Mouse (Mus musculus): ENCODE measurements around the gene Fndc8. TPM values are rescaled to one million over a fixed set of nuclear protein-coding genes. Genes with fewer than 3 reads are reported as not detected.

The Fndc8 gene
- total RNA-seq (2015): not detected in 2 replicates
- total RNA-seq (2017): not detected in 2 replicates

DNA sequence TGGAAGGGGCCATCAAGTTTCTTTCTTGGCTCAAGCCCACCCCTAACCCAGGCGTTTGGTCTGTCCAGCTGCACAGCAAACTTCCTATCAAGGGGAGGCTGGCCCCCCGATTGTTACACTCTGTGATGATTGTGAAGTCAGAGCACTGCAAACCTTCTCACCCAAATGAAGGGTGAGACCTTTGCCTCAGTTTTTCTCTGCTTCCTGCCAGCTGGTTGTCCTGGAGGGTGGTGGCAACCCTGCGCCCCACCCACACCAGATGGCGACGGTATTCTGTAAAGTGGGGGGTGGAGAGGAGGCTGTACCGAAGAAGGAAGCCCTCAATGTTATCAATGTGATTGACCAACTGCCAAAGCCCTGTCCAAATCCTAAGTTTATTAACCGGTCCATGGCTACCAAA, at the start of gene Fndc8:
TSS of gene Fndc8 (plus strand) at position 189 of the 400 bp plus-strand sequence.
- ATAC-seq (ENCODE audit: poor library complexity, severe bottlenecking): no peak

GRCm38 (mm10) chr11:82844771-82845414, 47.0 kb upstream of the Fndc8 start:
- peak; percentile 33 for ATAC-seq (ENCODE audit: poor library complexity, severe bottlenecking)

GRCm38 (mm10) chr11:82845415-82846078, 46.4 kb upstream of the Fndc8 start:
- peak; percentile 94 for ATAC-seq (ENCODE audit: poor library complexity, severe bottlenecking)

DNA sequence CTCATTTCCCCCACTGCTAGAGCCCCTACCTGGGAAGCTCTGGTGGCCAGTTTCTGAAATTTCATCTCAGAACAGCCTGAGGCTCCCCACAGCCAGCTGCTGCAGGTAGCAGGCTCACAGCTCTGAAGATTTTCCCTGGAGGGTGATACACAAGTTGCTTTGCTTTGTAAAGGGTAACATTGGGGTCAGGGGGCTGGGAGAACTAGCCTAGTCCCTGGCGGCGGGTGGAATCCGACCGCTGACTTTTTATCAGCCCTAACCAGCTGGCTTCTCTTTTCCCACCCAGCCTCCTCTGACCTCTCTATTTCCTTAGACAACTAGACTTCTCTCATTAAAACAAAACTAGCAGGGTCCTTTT, 45.9 kb upstream of the Fndc8 start:
- peak; percentile 22 for ATAC-seq (ENCODE audit: poor library complexity, severe bottlenecking)

GRCm38 (mm10) chr11:82846938-82847337, 45.0 kb upstream of the Fndc8 start:
- ATAC-seq (ENCODE audit: poor library complexity, severe bottlenecking): no peak

DNA sequence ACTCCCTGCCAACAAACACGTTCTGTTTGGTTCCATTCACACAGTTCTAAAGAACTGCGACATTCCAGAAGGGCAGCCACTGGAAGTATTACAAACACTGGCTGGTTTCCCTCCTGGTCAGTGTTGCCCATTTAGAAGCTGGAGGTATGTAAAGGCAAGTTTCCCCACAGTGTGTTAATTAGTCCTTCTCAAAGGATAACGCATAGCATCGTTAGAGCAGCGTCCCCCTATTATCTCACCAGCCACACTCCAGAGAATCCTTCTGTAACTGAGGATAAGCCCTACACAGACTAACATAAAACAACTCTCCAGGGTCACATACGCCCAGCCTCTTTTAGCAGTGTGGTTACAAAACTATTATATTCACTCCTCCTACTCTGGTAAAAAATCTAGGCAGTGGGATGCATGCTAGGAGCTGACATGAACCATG, 44.3 kb upstream of the Fndc8 start:
- ATAC-seq (ENCODE audit: poor library complexity, severe bottlenecking): no peak

DNA sequence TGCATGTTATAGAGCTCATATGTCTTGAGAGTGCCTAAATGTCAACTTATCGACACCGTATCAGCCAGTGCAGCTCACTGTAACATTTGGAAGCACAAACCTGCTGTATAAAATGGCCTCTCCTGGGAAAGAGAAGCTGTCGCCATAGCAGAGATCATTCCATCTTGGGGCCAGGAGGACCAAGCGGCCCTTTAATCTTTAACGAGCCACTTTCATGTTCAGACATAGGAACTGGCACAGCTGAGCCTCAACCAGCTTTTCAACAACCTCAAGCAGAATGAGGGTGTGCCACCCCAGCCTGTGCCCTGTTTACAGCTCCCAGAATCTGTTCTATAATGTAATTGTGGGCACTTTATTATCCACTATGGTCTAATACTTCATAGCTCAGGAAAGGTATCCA, 41.7 kb upstream of the Fndc8 start:
- ATAC-seq (ENCODE audit: poor library complexity, severe bottlenecking): no peak

DNA sequence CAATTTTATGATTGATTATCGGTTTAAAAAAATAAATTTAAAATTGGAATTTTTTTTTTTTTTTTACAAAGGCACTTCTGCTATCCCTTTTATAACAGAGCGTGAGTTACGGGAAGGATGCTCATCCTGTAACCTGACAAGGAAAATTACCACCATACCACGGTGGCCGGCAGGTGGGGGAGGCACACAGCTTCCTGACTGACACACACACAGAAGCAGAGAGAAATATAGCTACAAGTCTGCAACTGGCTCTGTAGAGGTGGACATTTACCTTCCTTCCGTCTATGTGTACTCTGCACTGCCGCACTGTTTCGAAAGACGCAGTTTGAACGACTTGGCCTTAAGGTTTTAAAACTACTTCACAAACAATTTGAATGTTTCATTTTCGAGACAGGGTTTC, 39.8 kb upstream of the Fndc8 start:
- no peak for ATAC-seq (ENCODE audit: poor library complexity, severe bottlenecking)

DNA sequence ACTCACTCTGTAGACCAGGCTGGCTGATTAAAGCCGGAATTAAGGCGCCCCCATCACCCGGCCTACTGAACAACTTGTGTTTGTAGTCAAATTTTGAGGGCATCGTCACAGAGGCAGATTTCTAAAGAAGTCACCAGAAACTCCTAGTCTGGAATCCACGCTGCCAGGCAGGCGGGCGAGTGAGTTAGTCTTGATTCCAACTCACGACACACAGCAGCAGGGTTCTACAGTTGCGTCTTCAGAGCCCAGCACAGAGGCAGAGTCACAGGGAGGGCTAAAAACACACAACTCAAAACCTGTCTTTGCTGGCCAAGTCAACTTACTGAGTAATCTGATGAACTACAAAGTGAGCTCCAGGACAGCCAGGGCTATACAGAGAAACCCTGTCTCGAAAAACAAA, 39.4 kb upstream of the Fndc8 start:
- no peak for ATAC-seq (ENCODE audit: poor library complexity, severe bottlenecking)

- no peak for ATAC-seq (ENCODE audit: poor library complexity, severe bottlenecking)
Measured at GRCm38 (mm10) chr11:82852958-82853357, 39.0 kb upstream of the Fndc8 start.

DNA sequence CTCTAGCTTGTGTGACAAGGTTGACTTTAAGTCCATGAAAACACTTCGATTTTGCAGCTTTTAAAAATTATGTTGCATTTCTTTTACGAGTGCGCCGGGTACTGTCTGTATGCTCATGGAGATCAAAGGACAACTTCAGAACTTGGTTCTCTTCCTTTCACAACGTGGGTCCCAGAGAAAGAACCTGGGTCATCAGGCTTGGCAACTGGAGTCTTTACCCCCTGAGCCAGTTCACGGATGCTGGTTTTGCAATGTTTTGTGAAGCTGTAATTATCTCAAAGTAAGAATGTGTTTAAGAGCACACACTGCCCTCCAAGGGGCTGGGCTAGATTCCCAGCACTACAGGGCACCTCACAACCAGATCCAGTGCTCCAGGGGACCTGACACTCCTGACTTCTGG, 37.8 kb upstream of the Fndc8 start:
- ATAC-seq (ENCODE audit: poor library complexity, severe bottlenecking): no peak

DNA sequence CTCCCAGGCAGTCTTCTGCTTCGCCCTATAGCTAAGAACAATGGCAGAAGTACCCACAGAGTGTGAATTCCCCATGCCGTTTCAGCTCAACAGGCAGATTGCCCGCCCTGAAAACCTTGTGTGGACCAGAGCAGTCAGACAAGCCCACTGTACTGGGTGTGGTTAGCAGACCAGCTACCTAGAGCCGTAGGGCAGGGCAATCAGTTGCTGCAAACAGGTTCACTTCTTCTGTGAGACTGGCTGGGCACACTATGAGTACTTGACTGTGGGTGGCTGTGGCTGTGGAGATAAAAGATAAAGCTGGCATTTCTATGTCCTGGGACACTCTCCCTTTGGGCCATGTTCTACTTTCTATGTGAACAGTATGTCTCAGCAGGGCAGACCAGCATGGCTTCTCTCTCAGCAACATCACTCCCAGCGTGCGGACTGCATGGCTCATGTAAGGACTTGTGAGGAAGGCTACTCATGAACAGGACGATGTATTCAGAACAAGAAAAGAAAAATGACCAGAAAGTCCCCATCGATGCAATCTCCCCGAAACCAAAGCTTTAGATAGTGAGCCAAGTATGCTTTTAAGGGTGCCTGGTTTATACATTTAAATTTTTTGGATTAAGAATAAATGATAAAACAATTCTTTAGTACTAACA, 36.5 kb upstream of the Fndc8 start:
- peak; percentile 21; the same call in 1 of the 2 replicates for ATAC-seq (ENCODE audit: poor library complexity, severe bottlenecking)

- ATAC-seq (ENCODE audit: poor library complexity, severe bottlenecking): no peak
Measured at GRCm38 (mm10) chr11:82856032-82856431, 35.9 kb upstream of the Fndc8 start.

DNA sequence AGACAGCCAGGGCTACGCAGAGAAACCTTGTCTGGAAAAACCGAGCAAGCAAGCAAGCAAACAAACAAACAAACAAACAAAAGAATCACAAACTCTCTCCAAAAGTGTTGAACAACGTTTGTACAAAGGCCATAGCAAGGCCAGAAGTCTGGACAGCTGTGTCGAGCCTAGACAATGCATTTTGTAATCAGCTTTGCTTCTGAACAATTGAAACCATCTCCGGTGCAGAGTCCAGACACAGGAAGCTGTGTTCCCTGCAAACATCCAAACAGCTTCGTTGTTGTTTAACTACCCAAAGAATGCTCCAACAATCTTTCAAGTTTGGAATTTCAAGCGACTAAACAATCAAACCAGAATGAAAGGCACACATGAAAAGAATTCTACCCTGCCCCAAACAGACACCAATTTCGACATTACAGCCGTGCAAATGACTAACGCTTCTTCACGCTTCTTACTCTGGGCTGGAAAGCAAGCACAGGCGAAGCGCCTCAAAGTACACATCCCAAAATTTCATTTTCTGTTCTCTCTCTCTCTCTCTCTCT, 34.5 kb upstream of the Fndc8 start:
- ATAC-seq (ENCODE audit: poor library complexity, severe bottlenecking): no peak

GRCm38 (mm10) chr11:82860759-82861158, 31.2 kb upstream of the Fndc8 start:
- ATAC-seq (ENCODE audit: poor library complexity, severe bottlenecking): no peak

DNA sequence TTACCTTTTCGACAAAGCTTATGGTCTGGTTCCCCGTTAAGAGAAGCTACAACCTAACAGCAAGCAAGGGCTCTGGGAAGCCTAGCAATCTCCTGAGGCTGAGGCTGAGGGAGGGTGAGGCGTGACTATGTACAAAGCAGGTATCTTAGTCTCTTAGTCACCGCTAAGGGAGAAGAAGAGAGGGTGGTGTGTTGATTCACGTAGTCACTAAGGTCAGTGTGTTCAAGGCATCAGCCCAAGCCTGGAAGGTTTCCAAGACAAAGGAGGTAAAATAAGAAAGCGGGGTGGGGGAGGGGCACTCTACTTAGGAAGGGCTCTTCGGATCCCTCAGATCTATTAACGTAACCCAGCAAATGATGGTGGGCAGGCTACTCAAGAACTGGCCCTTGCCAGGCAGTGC, 30.4 kb upstream of the Fndc8 start:
- ATAC-seq (ENCODE audit: poor library complexity, severe bottlenecking): no peak

DNA sequence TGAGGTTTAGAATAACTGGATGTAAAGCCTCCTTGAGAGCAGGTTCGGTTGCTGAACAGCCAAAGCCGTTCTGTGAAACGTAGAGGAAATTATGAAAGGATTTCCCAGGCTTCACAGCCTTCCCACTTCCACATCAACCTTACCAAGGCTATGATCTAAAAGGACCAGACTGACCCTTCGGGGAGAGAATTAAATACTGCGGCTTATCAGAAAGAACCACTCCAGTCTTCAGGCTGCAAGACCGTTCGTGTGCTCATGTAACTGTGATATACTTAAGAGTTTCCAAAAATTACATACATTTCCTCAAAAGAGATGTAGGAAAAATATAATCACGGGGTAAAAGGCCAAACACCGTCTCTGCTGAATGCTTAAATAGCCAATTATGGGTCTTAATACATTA, 29.3 kb upstream of the Fndc8 start:
- no peak for ATAC-seq (ENCODE audit: poor library complexity, severe bottlenecking)

GRCm38 (mm10) chr11:82863059-82863458, 28.9 kb upstream of the Fndc8 start:
- ATAC-seq (ENCODE audit: poor library complexity, severe bottlenecking): no peak

GRCm38 (mm10) chr11:82863488-82863931, 28.4 kb upstream of the Fndc8 start:
- ATAC-seq (ENCODE audit: poor library complexity, severe bottlenecking): no peak

GRCm38 (mm10) chr11:82865957-82866356, 26.0 kb upstream of the Fndc8 start:
- ATAC-seq (ENCODE audit: poor library complexity, severe bottlenecking): no peak

- no peak for ATAC-seq (ENCODE audit: poor library complexity, severe bottlenecking)
Measured at GRCm38 (mm10) chr11:82866850-82867564, 24.9 kb upstream of the Fndc8 start.

All from megakaryocyte, adult 5-6 weeks (primary cell).